Mouse (Mus musculus) liver, adult 2 months (tissue): ENCODE measurements around the gene Senp8. TPM values are rescaled to one million over a fixed set of nuclear protein-coding genes. Genes with fewer than 3 reads are reported as not detected.
A peak's percentile ranks its signal among the peaks of the same experiment; 100 is the strongest.
"Not testable (repeated sequence)": the region's sequence is repeated elsewhere in the genome, so short reads cannot be mapped to it uniquely, and the experiment has no call there.

Experiments
- DNase-seq: peaks from one replicate; pipeline ENCODE4 v3.0.0-alpha.2; 2011; ENCODE audit warnings: low read depth, low spot score; ENCODE audit errors: extremely low read depth
- H3K27ac ChIP-seq: fragments of 200-500 bp; replicated peaks from 2 replicates; pipeline ENCODE4 v1.5.1; 2012; ENCODE audit warnings: low read depth, mild to moderate bottlenecking, control low read depth, inconsistent platforms, low read length; ENCODE audit not compliant: insufficient read depth
- H3K27me3 ChIP-seq: fragments of 200-500 bp; 2 replicates; pipeline ENCODE4 v1.6.1; 2012; ENCODE audit warnings: mild to moderate bottlenecking, moderate library complexity, low read length, inconsistent platforms; ENCODE audit not compliant: control insufficient read depth, insufficient read depth
- H3K36me3 ChIP-seq: fragments of 200-500 bp; 2 replicates; pipeline ENCODE4 v1.6.1; 2012; ENCODE audit warnings: low read length, inconsistent platforms; ENCODE audit not compliant: control insufficient read depth, insufficient read depth
- H3K4me1 ChIP-seq: fragments of 200-500 bp; 2 replicates; pipeline ENCODE4 v1.6.1; 2011; ENCODE audit warnings: low read length; ENCODE audit not compliant: control insufficient read depth, insufficient read depth
- H3K4me3 ChIP-seq: fragments of 200-500 bp; 2 replicates; pipeline ENCODE4 v1.5.1; 2011; ENCODE audit warnings: low read depth, mild to moderate bottlenecking, control low read depth, low read length, moderate library complexity; ENCODE audit not compliant: insufficient read depth
- H3K79me2 ChIP-seq: fragments of 200-500 bp; 2 replicates; pipeline ENCODE4 v1.6.1; 2012; ENCODE audit warnings: inconsistent platforms, mild to moderate bottlenecking, low read length, moderate library complexity; ENCODE audit not compliant: control insufficient read depth, insufficient read depth
- H3K9ac ChIP-seq: fragments of 200-500 bp; 2 replicates; pipeline ENCODE4 v1.6.1; 2012; ENCODE audit warnings: low read depth, mild to moderate bottlenecking, control low read depth, inconsistent platforms, low read length
- CTCF ChIP-seq: fragments of 200-500 bp; IDR thresholded peaks from 2 replicates; pipeline ENCODE4 v1.5.1; 2011; ENCODE audit warnings: low read depth, low read length, control low read depth
- POLR2A ChIP-seq: fragments of 200-500 bp; IDR thresholded peaks from 2 replicates; pipeline ENCODE4 v1.6.1; 2011; ENCODE audit warnings: low read length, control low read depth; ENCODE audit not compliant: insufficient read depth; ENCODE audit errors: extremely low read depth
- WGBS: fragments of 180-500 bp; shearing (Covaris S2); methylation state at CpG from one replicate; pipeline ENCODE4 v1.1.7; 2018; 5-methylcytosine and 5-hydroxymethylcytosine counted together
- polyA plus RNA-seq: library from polyadenylated mRNA; depleted of rRNA; stranded (reverse); fragments of >200 nt; gene quantifications from 2 replicates; pipeline ENCODE4 v1.2.3, GENCODE M21; 2012; rRNA removed
- total RNA-seq: library from RNA; depleted of rRNA; stranded (reverse); fragments of >200 nt; gene quantifications from 2 replicates; pipeline ENCODE4 v1.2.3, GENCODE M21; 2014; rRNA removed

Senp8 gene
- total RNA-seq (1.6 and 2.5 TPM in 2 replicates), polyA plus RNA-seq (1.2 and 1.7 TPM in 2 replicates)

GRCm38 (mm10) chr9:59750267-59751065 lies at the start of gene Senp8, which contains the start of gene Myo9a:
Gene Senp8, minus strand, starts transcription at chr9:59750710.
Gene Myo9a, plus strand, starts transcription at chr9:59750896.
- H3K27me3 ChIP-seq, result no peaks in the 10 kb centered on the region
- no peaks in the 10 kb centered on the region; the same call in 1 of the 2 replicates for H3K4me1 ChIP-seq
- peak within 1 kb of the TSS; percentile 87 for H3K4me3 ChIP-seq
- peak within 1 kb of the TSS; percentile 83 for H3K9ac ChIP-seq
- TF ChIP-seq CTCF (0 out of 2 replicates have a peak, but pooled peaks have one; percentile 1), POLR2A (no peak)
- H3K27ac ChIP-seq, result peak within 1 kb of the TSS; percentile 86
- under 1% methylated on average over 56 of the region's 59 CpGs for WGBS
- H3K79me2 ChIP-seq, result no peaks in the 10 kb centered on the region
- DNase-seq, result peak; percentile 95
- no peaks in the 10 kb centered on the region for H3K36me3 ChIP-seq

- not testable (repeated sequence) for DNase-seq, H3K79me2 ChIP-seq, H3K27ac ChIP-seq, H3K4me1 ChIP-seq, H3K9ac ChIP-seq, H3K4me3 ChIP-seq, H3K36me3 ChIP-seq, H3K27me3 ChIP-seq
- 96% methylated on average over 12 of the region's 13 CpGs for WGBS
These were observed 16.5 kb upstream of the Senp8 start for GRCm38 (mm10) chr9:59766966-59767461.

- Histone ChIP-seq H3K4me3 (no peak overlapping the region), H3K9ac (no peak overlapping the region), H3K27ac (no peak overlapping the region), H3K79me2 (no peaks in the 10 kb centered on the region), H3K36me3 (no peaks in the 10 kb centered on the region), H3K4me1 (no peaks in the 10 kb centered on the region), H3K27me3 (no peaks in the 10 kb centered on the region)
- DNase-seq, result peak; percentile 19
- 39% methylated on average over 3 of the region's 3 CpGs for WGBS
- peak; percentile 14; the same call in 1 of the 2 replicates for TF ChIP-seq CTCF
- TF ChIP-seq POLR2A, result no peak
These were observed 10.0 kb upstream of the Senp8 start for GRCm38 (mm10) chr9:59760515-59760914.

GRCm38 (mm10) chr9:59757016-59757415 lies 6.5 kb upstream of the Senp8 start:
- not testable (repeated sequence) for H3K27ac ChIP-seq, H3K79me2 ChIP-seq, H3K27me3 ChIP-seq, H3K36me3 ChIP-seq, H3K4me3 ChIP-seq, H3K4me1 ChIP-seq, H3K9ac ChIP-seq, DNase-seq
- 96% methylated on average over 2 of the region's 3 CpGs for WGBS

DNA sequence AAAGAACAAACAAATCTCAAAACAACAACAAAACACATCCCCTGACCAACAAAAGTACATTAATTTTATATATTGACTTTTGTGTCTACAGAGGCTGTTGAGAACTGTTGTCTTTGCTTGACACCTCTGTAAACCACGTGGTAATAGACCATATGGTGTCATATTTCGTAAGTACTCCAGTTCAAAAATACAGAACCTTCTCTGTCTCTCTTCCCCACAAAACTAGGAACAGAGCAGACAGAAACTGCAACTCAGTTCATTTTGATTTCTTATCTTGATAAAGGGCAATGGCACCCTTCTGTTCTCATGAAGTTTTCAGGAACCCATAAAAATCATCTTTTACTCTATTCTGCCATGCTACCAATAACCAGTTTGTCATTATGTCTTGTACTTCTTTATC lies 4.7 kb upstream of the Senp8 start:
- H3K4me1 ChIP-seq, result no peaks in the 10 kb centered on the region; the same call in 1 of the 2 replicates
- 67% methylated on average over 2 of the region's 2 CpGs for WGBS
- no peak for TF ChIP-seq CTCF
- no peak for TF ChIP-seq POLR2A

DNA sequence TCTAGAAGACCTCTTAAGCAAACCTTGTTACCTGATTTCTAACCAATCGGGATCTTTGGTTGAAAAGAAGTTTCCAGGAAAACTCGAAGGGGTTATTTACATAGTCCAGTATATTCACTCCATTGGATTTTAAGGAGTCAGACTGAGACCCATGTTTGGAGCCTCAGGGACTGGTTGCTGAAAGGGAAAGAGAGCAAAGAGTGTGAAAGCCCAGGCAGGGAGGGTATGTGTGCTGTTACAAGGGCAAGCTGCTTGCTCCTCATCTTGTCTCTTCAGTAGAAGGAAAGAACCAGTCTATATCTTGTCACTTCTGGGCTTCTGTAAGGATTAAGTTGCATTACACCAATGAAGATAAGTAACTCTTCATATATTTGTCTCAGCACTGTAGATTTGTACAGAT lies 1.5 kb upstream of the Senp8 start:
- TF ChIP-seq CTCF (no peak), POLR2A (no peak)
- H3K9ac ChIP-seq, result peak overlapping the region; percentile 34; the same call in 1 of the 2 replicates
- H3K27ac ChIP-seq, result no peak overlapping the region; the same call in 1 of the 2 replicates
- H3K36me3 ChIP-seq, result no peaks in the 10 kb centered on the region
- H3K4me1 ChIP-seq, result no peaks in the 10 kb centered on the region; the same call in 1 of the 2 replicates
- H3K79me2 ChIP-seq, result no peaks in the 10 kb centered on the region
- WGBS, result 0% methylated on average over 2 of the region's 2 CpGs
- no peaks in the 10 kb centered on the region for H3K27me3 ChIP-seq
- DNase-seq, result no peak
- H3K4me3 ChIP-seq, result peak overlapping the region; percentile 87

More for the DNA sequence above, 4.7 kb upstream of the Senp8 start:
- no peak overlapping the region for H3K9ac ChIP-seq
- no peaks in the 10 kb centered on the region for H3K27me3 ChIP-seq
- H3K4me3 ChIP-seq, result no peak overlapping the region
- DNase-seq, result peak; percentile 36
- no peaks in the 10 kb centered on the region for H3K79me2 ChIP-seq
- no peaks in the 10 kb centered on the region for H3K36me3 ChIP-seq
- no peak overlapping the region for H3K27ac ChIP-seq
